Mouse (Mus musculus) olfactory bulb, adult 2 months (tissue): Measurements from ENCODE around the gene Vmn1r85.

Experiments
- CTCF ChIP-seq: fragments of 200-500 bp; IDR thresholded peaks from 2 replicates; pipeline ENCODE4 v1.5.1; 2012; ENCODE audit warnings: low read depth, mild to moderate bottlenecking, low read length, moderate library complexity; ENCODE audit not compliant: insufficient read depth
- POLR2A ChIP-seq: fragments of 200-500 bp; IDR thresholded peaks from 2 replicates; pipeline ENCODE4 v1.6.1; 2012; ENCODE audit warnings: mild to moderate bottlenecking, low read depth, low read length, moderate library complexity; ENCODE audit not compliant: insufficient read depth

GRCm38 (mm10) chr7:13033451-13034147, 61.4 kb downstream of the Vmn1r85 start:
- TF ChIP-seq CTCF (no peak), POLR2A (no peak)
